Mouse (Mus musculus) cerebellum, adult 9-11 months (tissue): ENCODE data around the gene Olfr313.
A peak's percentile ranks its signal among the peaks of the same experiment; 100 is the strongest.
"Not testable (repeated sequence)": the region's sequence is repeated elsewhere in the genome, so short reads cannot be mapped to it uniquely, and the experiment has no call there.

Experiments used
- DNase-seq: peaks from one replicate; pipeline ENCODE4 v3.0.0; 2022

The Olfr313 gene

DNA sequence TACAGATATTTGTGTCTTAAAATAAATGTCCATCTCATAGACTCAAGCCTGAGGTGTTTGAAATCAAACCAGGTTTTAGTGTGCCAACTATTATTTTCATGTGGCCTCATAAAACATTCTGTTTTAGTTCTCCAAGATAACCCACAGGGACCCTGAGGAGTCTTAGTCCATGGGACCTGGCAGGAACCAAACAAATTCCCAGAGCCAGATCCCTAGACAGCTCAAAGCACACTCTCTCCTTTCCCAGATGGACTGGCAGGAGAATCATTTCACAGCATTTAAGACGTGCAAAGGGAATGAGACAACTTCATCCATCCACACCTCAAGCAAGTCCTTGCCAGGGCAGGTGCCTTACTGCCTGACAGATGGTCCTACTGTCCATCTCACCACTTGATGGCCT is at the start of gene Olfr313:
Gene Olfr313 (plus strand): TSS at position 301 of the 400 bp plus-strand sequence.
- DNase-seq = not testable (repeated sequence)

DNA sequence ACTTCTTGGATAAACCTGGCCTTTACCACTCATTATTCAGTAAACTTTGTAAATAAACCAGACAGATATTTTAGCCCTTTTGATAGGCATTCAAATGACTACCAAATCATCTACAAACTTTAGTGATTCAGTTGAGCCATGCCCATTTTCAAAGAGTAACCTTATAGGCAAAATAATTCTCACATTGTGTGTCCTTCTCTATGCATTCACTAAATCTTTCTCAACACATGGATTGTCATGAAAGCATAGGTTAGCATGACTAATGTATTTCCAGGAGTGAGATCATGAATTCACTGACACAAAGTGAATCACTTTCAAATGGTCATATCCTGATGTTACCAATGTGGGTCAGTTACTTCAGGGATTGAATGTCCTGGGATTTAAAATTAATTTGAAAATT is 41.9 kb upstream of the Olfr313 start, which contains the start of gene Olfr315:
Gene Olfr315 (plus strand): TSS at position 301 of the 400 bp plus-strand sequence.
- no peak for DNase-seq

DNA sequence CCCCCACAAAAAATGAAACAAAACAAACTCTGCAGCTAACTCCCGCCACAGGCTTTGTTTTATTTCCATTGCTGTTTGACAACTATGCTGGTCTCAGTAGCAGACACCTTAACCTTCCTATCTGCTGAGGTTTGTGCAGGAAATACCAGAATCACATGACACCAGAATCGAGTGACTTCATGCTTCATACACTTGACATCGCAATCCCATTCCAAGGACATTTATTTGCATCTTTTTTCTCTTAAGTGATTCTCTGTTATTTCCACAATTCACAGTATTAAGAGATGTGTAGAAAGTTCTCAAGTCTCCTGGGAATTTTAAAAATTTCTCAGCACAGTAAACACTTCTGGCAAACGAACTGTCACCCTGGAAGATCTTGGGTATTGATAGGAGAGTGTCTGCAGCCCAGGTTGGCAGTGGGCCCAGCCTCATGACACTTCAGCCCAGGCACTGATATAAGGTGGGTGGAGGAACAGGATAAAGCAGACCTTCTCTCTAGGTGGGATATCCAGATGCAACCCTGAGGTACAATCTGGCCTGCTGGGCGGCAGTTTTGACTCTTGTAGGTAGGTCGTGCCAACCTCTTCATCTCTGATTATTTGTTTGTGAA is 32.2 kb upstream of the Olfr313 start, which contains the start of gene Olfr314:
Gene Olfr314 (plus strand): TSS at position 473 of the 610 bp plus-strand sequence.
- DNase-seq = no peak

DNA sequence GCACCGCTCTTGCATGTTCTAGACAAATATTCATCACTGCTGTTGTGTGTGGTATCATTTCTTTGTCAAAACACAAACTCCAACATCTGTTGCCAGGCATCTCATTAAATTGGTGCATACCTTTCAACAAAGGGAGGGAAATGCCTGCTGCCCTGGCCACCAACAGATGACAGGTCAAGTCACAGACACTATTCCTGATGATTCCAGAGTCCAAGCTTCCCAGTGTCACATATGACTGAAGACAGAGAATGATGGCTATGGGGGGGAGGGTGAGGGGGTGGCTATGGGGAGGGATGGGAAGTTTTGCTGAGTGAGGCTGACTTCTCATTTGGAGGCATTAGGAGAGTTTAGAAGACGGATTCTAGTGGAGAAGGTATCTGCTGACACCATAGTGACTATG is 30.6 kb upstream of the Olfr313 start:
- no peak for DNase-seq

DNA sequence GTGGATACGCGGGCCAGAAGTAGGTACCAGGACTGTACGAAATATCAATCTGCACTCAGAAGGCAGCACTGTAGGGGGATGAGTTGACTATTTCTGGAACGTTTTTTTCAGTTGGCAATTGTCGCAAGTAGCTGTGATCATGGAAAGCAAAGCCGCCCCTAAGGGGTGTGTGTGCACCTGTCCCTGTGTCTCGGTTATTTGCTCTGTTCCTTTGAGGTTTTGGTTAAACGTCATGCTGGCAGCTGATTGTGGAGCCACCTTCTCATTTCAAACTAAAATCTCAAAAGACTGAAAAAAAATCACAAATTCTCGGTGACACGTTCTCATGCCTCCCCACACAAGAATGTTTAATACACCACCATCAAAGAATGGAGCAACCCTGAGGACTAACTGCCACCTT is 27.1 kb upstream of the Olfr313 start:
- no peak for DNase-seq

DNA sequence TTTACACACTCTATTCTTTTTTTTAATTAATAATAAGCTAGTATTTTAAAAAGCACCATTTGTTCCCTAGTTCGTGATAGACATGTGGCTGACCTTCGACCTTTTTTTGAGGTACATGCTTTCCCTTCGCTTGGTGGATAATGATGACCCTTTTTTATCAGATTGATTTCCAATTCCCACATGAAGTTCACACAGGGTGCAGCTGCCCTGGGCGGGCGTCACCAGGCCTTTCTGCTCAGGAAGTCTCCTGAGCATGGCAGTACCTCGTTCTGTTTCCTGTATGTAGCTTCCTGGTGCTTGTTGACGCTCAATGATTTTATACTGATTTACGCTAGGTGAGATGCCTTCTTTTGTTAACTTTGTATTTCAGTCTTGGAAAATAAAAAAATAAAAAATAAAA is 26.5 kb upstream of the Olfr313 start:
- no peak for DNase-seq

DNA sequence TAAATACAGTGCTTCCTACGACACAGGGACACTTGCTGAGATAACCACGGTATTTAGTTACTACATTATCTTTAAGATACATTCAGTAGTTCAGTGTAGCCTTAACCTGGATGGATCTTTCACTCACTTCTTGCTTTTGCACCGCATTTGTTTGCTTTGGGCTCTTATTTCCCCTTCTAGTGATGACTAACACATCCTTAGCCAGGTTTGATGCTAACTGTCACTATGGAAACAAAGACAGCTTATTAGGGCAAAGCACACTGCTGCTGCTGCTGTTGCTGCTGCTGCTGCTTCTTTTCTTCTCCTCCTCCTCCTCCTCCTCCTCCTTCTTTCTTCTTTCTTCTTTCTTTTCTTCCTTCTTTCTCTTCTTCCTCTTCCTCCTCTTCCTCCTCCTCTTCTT is 25.3 kb upstream of the Olfr313 start:
- no peak for DNase-seq

DNA sequence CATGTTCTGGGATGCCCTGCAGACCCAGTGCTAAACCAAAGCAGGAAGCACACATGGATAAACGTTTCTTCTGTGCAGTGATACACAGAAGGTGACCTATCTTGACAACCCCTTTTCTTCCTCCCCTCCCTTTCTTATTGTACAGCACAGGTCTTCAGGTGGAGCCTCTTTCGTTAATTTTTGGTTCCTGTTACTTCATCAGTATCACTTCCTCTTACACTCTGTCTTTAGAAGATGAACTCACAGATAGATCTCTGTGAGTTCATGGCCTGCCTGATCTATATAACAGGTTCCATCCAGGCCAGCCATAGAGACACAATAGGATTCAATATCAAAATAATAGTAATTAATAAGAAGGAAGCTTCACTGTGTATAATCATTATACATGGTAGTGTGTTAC is 24.7 kb upstream of the Olfr313 start:
- DNase-seq = no peak

DNA sequence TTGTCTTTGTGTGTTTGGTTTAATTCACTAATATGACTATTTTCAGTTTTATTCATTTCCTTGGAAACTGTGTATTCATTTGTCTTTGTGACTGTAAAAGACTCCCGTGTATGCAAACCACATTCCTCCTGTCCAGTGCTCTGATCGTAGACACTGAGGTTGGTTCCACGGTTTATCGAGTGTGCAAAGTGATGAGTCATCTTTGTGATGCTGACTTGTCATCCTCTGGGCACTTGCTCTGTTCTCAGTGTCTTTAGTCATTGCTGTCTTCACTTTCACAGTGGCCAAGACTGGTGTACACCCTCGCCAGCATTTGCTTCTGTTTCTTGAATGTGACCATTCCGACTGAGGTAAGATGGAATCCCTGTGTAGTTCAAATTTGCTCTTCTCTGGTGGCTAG is 24.2 kb upstream of the Olfr313 start:
- DNase-seq = no peak

DNA sequence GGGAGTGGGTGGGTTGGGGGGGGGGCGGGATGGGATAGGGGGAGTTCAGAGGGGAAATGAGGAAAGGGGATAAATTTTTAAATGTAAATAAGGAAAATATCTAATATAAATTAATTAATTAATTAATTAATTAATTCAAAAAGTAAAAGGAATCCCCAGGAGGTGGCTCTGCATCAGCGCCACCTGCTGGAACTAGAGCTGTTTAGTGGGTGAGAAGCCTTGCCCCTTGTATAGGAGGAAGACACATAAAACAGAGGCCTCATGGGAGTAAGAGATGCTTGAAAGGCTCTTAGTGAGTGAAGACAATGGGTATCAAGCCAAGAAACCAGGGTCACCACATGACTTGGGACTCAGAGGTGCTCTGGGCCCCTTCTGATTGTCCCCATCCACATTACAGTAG is 18.9 kb upstream of the Olfr313 start:
- DNase-seq = no peak

DNA sequence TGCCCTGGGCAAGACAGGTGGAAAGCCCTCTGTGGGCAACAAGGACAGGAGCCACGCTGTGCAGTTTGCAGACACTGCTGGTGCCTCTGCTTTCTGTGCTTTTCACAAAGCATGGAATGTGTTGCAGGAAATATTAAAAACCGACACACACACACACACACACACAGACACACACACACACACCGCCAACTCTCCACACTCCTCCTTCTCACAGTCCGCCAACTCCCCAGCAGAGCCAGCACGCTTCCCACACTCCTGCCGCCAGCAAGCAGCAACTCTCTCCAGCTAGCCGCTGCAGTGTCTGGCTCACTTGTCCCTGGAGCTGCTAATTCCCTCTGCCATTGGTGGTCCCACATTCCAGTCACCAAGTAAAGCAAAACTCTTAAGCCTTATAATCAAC is 17.9 kb upstream of the Olfr313 start:
- no peak for DNase-seq

DNA sequence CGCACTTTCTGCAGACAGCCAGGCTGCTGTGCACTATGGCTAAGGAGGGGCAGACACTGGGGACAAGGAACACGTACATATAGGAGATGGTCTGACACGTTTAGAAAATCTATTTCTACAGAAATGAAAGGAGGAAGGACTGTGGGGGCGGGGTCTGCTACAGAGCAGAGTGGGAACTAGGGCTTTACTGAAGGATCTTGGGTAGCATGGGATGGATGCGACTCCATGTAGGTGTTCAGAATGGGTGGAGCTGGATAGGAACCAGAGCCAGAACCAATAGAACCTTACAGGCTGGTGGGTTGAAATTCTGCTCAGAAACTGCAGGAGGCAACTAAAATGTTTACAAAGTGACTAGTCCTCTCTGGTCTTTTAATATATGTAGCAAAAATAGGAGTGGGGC is 15.1 kb upstream of the Olfr313 start:
- DNase-seq = no peak

DNA sequence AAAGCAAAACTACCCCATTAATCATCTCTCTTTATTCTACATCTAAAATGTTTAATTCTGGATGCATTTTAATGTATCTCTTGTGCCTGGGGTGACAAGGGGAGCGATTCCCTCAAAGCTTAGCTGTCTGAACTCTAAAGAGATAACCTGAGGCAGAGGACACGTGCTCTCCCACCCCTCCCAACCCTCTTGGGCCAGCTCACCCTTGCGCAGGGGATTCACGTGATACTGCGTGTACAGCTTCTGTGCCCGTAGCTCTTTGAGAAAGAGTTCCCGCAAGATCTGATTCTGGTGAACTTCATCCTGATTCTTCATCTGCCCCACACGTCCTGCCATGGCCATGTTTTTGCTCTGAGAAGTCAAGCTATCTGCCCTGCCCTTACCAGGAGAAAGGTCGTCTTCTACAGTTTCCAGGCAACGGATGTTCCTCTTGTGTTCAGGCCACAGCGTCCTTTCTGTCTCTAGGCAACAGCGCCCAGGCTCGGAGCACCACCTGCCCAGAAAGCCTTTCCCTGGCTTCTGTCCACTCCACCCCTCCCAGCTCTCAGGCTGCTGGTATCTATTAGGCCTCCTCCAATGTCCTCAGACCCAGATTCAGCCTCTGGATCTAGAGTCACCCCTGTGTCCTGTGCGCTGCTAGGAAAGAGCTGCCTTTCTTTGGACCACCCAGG is 13.1 kb upstream of the Olfr313 start, which contains the start of gene Fam183b:
Gene Fam183b (minus strand): TSS at position 403 of the 671 bp plus-strand sequence.
- peak; percentile 10 for DNase-seq

DNA sequence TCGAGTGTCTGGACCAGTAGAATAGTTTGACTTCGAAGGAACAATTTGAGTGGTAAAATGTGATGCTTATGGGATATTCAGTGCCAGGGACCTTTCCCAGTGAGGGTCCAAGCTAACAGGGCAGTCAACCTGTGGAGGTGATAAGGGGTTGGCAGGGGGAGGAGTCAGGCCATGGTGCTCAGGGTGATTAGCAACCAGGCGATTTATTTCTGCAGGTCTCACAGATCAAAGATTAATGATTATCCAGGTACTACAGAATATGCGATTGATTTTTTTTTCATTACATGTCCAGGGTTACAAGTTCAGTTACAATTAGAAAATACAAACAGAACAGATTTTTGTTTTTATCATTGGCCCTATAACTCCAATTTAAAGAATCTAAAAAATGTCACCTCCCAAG is 10.9 kb upstream of the Olfr313 start:
- DNase-seq = no peak

DNA sequence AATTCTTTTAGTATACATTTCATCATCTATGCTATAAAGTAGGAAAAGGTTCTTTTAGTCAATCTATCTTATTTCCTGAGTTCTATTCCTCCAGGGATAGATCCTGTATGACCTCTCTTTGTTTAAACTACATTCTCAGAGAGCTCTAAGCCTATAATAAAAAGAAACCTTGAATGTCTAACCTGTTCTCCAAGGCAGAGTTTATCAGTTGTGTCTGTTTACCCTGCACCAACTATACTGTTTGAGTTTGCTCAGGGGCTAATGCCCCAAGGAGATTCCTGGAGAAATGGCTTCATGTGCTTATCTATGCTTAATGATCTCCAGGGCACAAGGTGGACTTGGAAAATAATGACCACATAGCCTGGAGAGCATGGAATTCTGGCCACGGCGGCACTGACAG is 10.4 kb upstream of the Olfr313 start:
- no peak for DNase-seq

DNA sequence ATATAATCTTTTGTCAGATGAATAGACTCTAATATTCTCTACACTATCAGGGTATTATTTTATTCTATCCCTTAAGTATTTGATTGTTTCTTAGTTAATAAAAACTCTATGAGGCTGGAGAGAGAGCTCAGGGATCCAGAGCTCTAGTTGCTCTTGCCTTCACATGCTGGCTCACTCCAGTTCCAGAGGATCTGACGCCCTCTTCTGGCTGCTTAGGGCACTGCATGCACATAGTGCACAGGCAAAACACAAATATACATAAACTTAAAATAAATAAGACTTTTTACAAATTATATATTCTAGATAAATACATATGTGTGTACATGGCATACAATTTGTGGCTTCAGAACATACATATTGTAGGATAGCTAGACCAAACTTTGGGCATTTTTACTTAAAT is 2.8 kb upstream of the Olfr313 start:
- DNase-seq = no peak

DNA sequence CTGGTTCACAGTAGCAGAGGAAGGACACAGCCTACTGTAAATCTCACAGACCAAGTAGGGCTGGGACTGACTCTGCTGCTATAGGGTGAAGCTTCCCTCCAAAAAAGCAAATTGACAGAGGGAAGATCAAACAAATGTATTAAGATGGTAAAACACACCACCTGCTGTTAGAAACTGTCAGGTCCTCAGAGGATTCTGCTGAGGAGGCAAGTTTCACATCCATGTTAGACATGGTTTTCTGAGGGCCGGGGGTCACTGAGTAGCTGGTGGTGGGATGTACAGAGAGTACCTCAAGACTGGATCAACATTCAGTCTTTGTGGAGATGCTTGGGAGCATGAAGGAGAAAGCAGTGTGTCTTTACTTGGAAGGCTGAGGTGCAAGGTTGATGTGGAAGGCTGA is 876 bp downstream of the Olfr313 start:
- no peak for DNase-seq

DNA sequence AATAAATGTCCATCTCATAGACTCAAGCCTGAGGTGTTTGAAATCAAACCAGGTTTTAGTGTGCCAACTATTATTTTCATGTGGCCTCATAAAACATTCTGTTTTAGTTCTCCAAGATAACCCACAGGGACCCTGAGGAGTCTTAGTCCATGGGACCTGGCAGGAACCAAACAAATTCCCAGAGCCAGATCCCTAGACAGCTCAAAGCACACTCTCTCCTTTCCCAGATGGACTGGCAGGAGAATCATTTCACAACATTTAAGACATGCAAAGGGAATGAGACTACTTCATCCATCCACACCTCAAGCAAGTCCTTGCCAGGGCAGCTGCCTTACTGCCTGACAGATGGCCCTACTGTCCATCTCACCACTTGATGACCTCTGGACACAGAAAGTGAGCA is 14.1 kb downstream of the Olfr313 start, which contains the start of gene Olfr312:
Gene Olfr312 (plus strand): TSS at position 301 of the 400 bp plus-strand sequence.
- not testable (repeated sequence) for DNase-seq

DNA sequence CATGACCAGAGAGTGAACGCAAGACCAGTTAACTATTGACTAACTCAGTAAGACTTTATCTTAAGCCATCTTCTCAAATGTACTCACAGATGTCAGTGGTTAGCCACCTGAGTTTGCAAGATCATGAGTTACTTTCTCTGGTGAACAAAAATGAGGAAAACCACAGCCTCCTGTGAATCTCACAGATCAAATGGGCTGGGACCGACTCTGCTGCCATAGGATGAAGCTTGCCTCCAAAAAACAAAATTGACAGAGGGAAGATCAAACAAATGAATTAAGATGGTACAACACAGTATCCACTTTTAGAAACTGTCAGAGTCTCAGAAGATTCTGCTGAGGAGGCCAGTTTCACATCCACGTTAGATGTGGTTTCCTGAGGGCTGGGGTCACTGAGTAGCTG is 15.0 kb downstream of the Olfr313 start:
- DNase-seq = no peak

DNA sequence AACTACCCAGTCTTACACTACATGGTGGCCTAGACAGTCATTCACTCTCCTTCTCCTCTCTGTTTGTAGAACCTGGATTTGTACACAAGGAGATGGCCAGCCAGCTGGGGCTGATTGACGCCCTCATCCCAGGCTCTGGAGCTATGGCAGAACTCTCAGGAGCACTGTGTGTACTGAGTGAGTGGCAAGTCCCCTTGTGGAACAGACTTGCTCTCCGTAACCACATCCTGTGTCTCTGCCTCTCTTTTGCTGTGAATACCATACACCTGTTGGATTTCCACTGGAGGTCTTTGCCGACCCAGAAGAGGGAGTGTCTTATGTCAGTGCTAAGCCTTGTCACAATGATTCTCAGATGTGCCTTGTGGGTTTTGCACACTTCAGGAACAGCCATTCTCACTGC is 17.7 kb downstream of the Olfr313 start:
- DNase-seq = not testable (repeated sequence)

DNA sequence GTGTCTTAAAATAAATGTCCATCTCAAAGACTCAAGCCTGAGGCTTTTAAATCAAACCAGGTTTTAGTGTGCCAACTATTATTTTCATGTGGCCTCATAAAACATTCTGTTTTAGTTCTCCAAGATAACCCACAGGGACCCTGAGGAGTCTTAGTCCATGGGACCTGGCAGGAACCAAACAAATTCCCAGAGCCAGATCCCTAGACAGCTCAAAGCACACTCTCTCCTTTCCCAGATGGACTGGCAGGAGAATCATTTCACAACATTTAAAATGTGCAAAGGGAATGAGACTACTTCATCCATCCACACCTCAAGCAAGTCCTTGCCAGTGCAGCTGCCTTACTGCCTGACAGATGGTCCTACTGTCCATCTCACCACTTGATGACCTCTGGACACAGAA is 24.2 kb downstream of the Olfr313 start, which contains the start of gene Olfr311:
Gene Olfr311 (plus strand): TSS at position 301 of the 400 bp plus-strand sequence.
- not testable (repeated sequence) for DNase-seq

DNA sequence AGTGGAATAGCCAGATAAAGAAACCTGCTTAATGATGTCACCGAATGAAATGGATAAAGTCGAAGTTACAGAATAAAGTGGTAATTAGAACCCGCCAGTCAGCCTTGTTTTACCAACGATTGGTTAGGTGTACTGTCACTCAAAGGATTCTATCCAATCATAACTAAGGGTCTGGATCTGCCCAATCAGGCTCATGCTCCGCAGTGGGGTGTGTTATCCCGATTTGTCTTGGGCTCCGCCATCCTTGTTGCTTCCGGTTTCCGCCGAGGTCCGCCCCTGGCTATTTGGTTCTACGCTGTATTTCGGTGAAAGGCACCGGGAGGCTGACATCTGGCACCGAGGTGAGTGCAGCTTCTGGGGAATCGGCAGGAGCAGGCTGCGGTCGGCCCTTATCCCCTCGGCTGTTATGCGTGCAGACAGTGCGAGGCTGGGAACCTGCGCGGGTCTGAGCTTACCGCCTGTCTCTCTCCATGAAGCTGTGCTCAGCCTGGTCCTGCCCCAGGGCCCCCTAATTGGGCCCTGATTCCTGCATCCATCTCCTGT is 32.2 kb downstream of the Olfr313 start, which contains the start of gene Gm12258:
Gene Gm12258 (plus strand): TSS at position 240 of the 543 bp plus-strand sequence.
- peak; percentile 94 for DNase-seq

DNA sequence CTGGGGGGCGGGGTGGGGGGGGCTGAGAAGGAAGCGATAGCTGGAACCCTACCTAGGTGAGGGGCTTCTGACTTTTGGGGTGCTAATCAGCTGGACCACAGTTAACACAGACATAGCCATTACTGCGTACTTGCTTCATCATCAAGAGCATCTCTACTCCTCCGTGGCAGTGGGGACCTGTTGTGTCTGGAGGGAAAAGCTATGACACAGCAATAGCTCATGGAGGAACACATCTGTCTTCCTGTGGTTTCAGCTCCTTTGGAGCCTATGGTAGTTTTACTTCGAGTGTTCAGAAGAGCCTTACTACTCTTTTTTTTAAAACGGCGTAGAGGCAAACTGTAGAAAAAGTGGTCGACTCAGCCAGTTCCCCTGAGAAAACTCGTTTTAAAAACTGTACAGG is 32.8 kb downstream of the Olfr313 start:
- no peak for DNase-seq

DNA sequence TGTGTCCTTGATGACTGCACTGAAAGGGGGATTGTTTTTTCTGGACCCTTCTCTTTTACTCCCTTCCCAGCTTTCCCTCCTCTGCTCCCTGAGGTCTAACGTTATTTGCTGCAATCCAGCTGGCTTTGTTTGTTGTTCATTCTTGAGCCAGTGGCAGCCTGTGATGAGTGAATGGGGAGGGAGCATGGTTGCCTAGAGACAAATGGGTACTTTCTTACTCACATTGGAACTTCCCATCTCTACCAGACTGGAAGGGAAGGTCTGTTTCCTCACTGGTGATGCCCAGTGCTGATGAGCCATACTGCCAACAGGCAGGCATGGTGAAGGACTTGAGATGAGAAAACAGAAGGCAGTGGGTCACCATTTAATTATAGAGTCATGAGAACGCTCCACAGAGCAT is 34.9 kb downstream of the Olfr313 start:
- DNase-seq = no peak
